Mouse (Mus musculus) adrenal gland, postnatal 36 days (tissue): Measurements from ENCODE around the gene Zfp689. TPM values are rescaled to one million over a fixed set of nuclear protein-coding genes. Genes with fewer than 3 reads are reported as not detected.
"Not testable (repeated sequence)": the region's sequence is repeated elsewhere in the genome, so short reads cannot be mapped to it uniquely, and the experiment has no call there.

Experiments
- DNase-seq, 2 experiments: peaks; one replicate each; pipeline ENCODE4 v3.0.0; 2021; ENCODE audit warnings: mixed read lengths in 1 of 2
- microRNA-seq: library from miRNA; unstranded; fragments of <30 nt; microRNA quantifications from one replicate; pipeline ENCODE4 v1.2.0, GENCODE M21; 2021
- total RNA-seq, 2 experiments: library from RNA; stranded (reverse); gene quantifications; 2 replicates each; pipeline ENCODE4 v1.2.3; 2021

The Zfp689 gene
- total RNA-seq, 2 experiments from 2014 or later = 3.8 to 4.4 TPM

- DNase-seq = not testable (repeated sequence)
These were observed 44.9 kb downstream of the Zfp689 start for GRCm38 (mm10) chr7:127404101-127404500.

GRCm38 (mm10) chr7:127402980-127403379 lies 46.0 kb downstream of the Zfp689 start:
- no peak for DNase-seq

GRCm38 (mm10) chr7:127400355-127400754 lies 48.6 kb downstream of the Zfp689 start:
- no peak for DNase-seq

- DNase-seq = no peak
These were observed 55.0 kb downstream of the Zfp689 start for GRCm38 (mm10) chr7:127393944-127394333.

GRCm38 (mm10) chr7:127393157-127393943 lies 55.6 kb downstream of the Zfp689 start, which contains the start of gene E430018J23Rik:
Gene E430018J23Rik, minus strand, starts transcription at chr7:127393629.
- peak; percentile 95 to 97 for DNase-seq

- no peak for DNase-seq
These were observed 56.6 kb downstream of the Zfp689 start for GRCm38 (mm10) chr7:127392251-127392824.

Small RNA genes lying within 50 kb of the gene (microRNA-seq; reads per million reads assigned to microRNA genes)
- gene Gm47278 (not detected), gene Mir7060 (not detected)

Other genes with a start within 250 kb of the Zfp689 start
- 10 to 100 TPM; 40.7 to 48.4 TPM for gene Tbc1d10b, start 240.7 kb downstream of the Zfp689 start, total RNA-seq
- gene Mylpf, start 240.3 kb downstream of the Zfp689 start, total RNA-seq = 1 to 10 TPM; 1.9 to 2.7 TPM
- 10 to 100 TPM; 10.1 to 11.9 TPM for gene Zfp553, start 216.1 kb downstream of the Zfp689 start, total RNA-seq
- gene Sept1, start 216.0 kb downstream of the Zfp689 start, total RNA-seq = 1 to 10 TPM; 5.6 to 7.9 TPM
- 10 to 100 TPM; 28.0 to 34.2 TPM for gene Zfp771, start 204.9 kb downstream of the Zfp689 start, total RNA-seq
- gene Dctpp1, start 188.4 kb downstream of the Zfp689 start, total RNA-seq = 10 to 100 TPM; 27.8 to 49.1 TPM
- gene Sephs2, start 175.1 kb downstream of the Zfp689 start, total RNA-seq = 100 to 1,000 TPM in 1 of 2 experiments, 10 to 100 TPM in 1; 65.9 to 128 TPM
- 1 to 10 TPM; 1.1 to 1.8 TPM for gene Itgal, start 152.9 kb downstream of the Zfp689 start, total RNA-seq
- gene Zfp768, start 103.6 kb downstream of the Zfp689 start, total RNA-seq = 10 to 100 TPM; 25.9 to 26.1 TPM
- gene Zfp747, start 73.1 kb downstream of the Zfp689 start, total RNA-seq = 10 to 100 TPM; 10.7 to 12.2 TPM
- gene 9130019O22Rik, start 62.0 kb downstream of the Zfp689 start, total RNA-seq = 1 to 10 TPM; 4.7 to 5.2 TPM
- gene E430018J23Rik, start 55.5 kb downstream of the Zfp689 start, total RNA-seq = 1 to 10 TPM; 8.7 to 9.9 TPM
- gene Zfp764, start 42.3 kb downstream of the Zfp689 start, total RNA-seq = 1 to 10 TPM; 6.4 to 7.9 TPM
- gene Zfp688, start 27.1 kb downstream of the Zfp689 start, total RNA-seq = 10 to 100 TPM; 12.7 to 12.8 TPM
- gene Prr14, start 10.5 kb upstream of the Zfp689 start, total RNA-seq = 10 to 100 TPM; 44.3 to 48.3 TPM
- gene Fbrs, start 30.0 kb upstream of the Zfp689 start, total RNA-seq = 10 to 100 TPM; 56.5 to 66.7 TPM
- 10 to 100 TPM; 83.6 to 95.9 TPM for gene Srcap, start 62.8 kb upstream of the Zfp689 start, total RNA-seq
- 10 to 100 TPM; 19.6 to 20.2 TPM for gene Gm42715, start 70.4 kb upstream of the Zfp689 start, total RNA-seq
- not detected for gene Tmem265, start 112.2 kb upstream of the Zfp689 start, total RNA-seq
- gene Phkg2, start 124.2 kb upstream of the Zfp689 start, total RNA-seq = 10 to 100 TPM; 35.4 to 43.1 TPM
- 1 to 10 TPM; 7.0 to 7.8 TPM for gene Ccdc189, start 139.4 kb upstream of the Zfp689 start, total RNA-seq
- gene Rnf40, start 139.6 kb upstream of the Zfp689 start, total RNA-seq = 10 to 100 TPM; 55.8 to 60.8 TPM
- gene Zfp629, start 166.6 kb upstream of the Zfp689 start, total RNA-seq = 10 to 100 TPM; 19.7 to 20.6 TPM